Mouse (Mus musculus) liver, adult 2 months (tissue): Measurements from ENCODE around the gene Kdelc2.

Experiments
- CTCF ChIP-seq: fragments of 200-500 bp; IDR thresholded peaks from 2 replicates; pipeline ENCODE4 v1.5.1; 2011; ENCODE audit warnings: low read depth, low read length, control low read depth
- POLR2A ChIP-seq: fragments of 200-500 bp; IDR thresholded peaks from 2 replicates; pipeline ENCODE4 v1.6.1; 2011; ENCODE audit warnings: low read length, control low read depth; ENCODE audit not compliant: insufficient read depth; ENCODE audit errors: extremely low read depth

DNA sequence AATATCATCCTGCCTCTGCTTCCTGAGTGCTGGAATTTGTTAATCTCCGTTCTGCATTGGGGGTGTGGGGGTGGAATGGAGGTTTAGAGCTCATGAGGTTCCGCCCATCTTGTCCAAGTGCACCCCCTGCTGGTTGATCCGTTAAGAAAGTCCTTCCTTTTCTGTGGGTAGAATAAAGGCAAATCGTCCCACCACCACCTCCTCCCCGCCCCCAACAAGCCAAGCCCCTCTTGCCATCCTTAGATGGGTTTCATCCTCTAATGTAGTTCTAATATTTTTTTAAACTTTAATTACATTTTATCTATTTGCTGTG, 14.5 kb downstream of the Kdelc2 start:
- TF ChIP-seq CTCF (peak; percentile 77), POLR2A (no peak)
